20 mouse cellular contexts compared by ENCODE assay signal in genomic region chr8:80825136-80825535, GRCm38 (mm10). TPM values are rescaled to one million over a fixed set of nuclear protein-coding genes. Genes with fewer than 3 reads are reported as not detected.
DNase-seq lines count a peak whose midpoint lies in the region; ATAC-seq lines count a peak whose summit lies in the region.
"Had no signal": no experiment of that assay in that cellular context is flagged by ENCODE, and none has a peak within 500 bp of the region (broad histone marks: within the 10 kb centered on the region; RNA-seq: fewer than 3 reads in every experiment).

No protein-coding gene starts in this region.

- peak; percentile 34; the same call in 1 of the 2 replicates for ATAC-seq in kidney, embryonic 14.5 days (ENCODE audit: low FRiP score, low TSS enrichment)
- peak; percentile 30; the same call in 1 of the 2 replicates for ATAC-seq in midbrain, embryonic 12.5 days (ENCODE audit: low FRiP score, low read depth)
- no peak for ATAC-seq in midbrain, embryonic 13.5 days

- H3K27ac ChIP-seq in heart, embryonic 10.5 days: 0 out of 2 replicates have a peak overlapping the region, but pooled peaks have one; percentile 59
- H3K27ac ChIP-seq in kidney, embryonic 14.5 days (ENCODE audit: low read depth, low read length): no peak overlapping the region
- H3K27ac ChIP-seq in midbrain, embryonic 12.5 days (replicated peaks): no peak overlapping the region
- H3K27ac ChIP-seq in midbrain, embryonic 13.5 days: no peak overlapping the region
- H3K27ac ChIP-seq: hindbrain, embryonic 12.5 days; liver, embryonic 14.5 days; lung, embryonic 15.5 days had no signal

- peaks cover 68% of the 10 kb centered on the region for H3K4me1 ChIP-seq in heart, embryonic 10.5 days
- H3K4me1 ChIP-seq in kidney, embryonic 14.5 days (ENCODE audit: control insufficient read depth, insufficient read depth, low read length): peaks cover 48% of the 10 kb centered on the region
- peaks cover 21% of the 10 kb centered on the region for H3K4me1 ChIP-seq in midbrain, embryonic 12.5 days
- H3K4me1 ChIP-seq in midbrain, embryonic 13.5 days (replicated peaks): peaks cover 16% of the 10 kb centered on the region

- no peaks in the 10 kb centered on the region for H3K27me3 ChIP-seq in heart, embryonic 10.5 days (ENCODE audit: insufficient read depth, poor library complexity, severe bottlenecking)
- no peaks in the 10 kb centered on the region for H3K27me3 ChIP-seq in kidney, embryonic 14.5 days (ENCODE audit: control insufficient read depth, insufficient read depth, low read length)
- no peaks in the 10 kb centered on the region for H3K27me3 ChIP-seq in midbrain, embryonic 12.5 days
- H3K27me3 ChIP-seq in midbrain, embryonic 13.5 days: no peaks in the 10 kb centered on the region
- H3K27me3 ChIP-seq: hindbrain, embryonic 12.5 days; lung, embryonic 15.5 days had no signal

- H3K36me3 ChIP-seq in heart, embryonic 10.5 days: 0 out of 2 replicates have a peak, but pooled peaks cover 2% of the 10 kb centered on the region
- H3K36me3 ChIP-seq in kidney, embryonic 14.5 days (ENCODE audit: control insufficient read depth, insufficient read depth, low read length): no peaks in the 10 kb centered on the region
- H3K36me3 ChIP-seq in midbrain, embryonic 12.5 days: no peaks in the 10 kb centered on the region
- H3K36me3 ChIP-seq in midbrain, embryonic 13.5 days: no peaks in the 10 kb centered on the region
- H3K36me3 ChIP-seq: hindbrain, embryonic 12.5 days; lung, embryonic 15.5 days had no signal

- no peak overlapping the region for H3K4me2 ChIP-seq in kidney, embryonic 14.5 days (replicated peaks; ENCODE audit: low read depth, low read length)
- no peak overlapping the region for H3K4me2 ChIP-seq in midbrain, embryonic 12.5 days (replicated peaks)
- no peak overlapping the region for H3K4me2 ChIP-seq in midbrain, embryonic 13.5 days (replicated peaks)
- H3K4me2 ChIP-seq: hindbrain, embryonic 12.5 days; lung, embryonic 15.5 days had no signal

- peak; percentile 32 to 54 for DNase-seq in cerebellum, postnatal 10 days
- no peak for DNase-seq in cerebellum, adult 18-20 months
- no peak for DNase-seq in heart, embryonic 10.5 days (ENCODE audit: low spot score)
- DNase-seq in heart, adult 9 months (ENCODE audit: low spot score in 2 of 2): no peak
- no peak for DNase-seq in kidney, adult 18-20 months
- DNase-seq: adrenal gland, adult 2 months; cerebellum, adult 8-10 months; gastrocnemius, postnatal 25 days; kidney, adult 11 months; kidney, postnatal 25 days; lung, postnatal 4 days; right cerebral cortex, postnatal 25 days; thymus, postnatal 36 days had no signal

- 72% methylated on average over 4 of the region's 4 CpGs for WGBS in heart, embryonic 10.5 days
- WGBS in kidney, embryonic 14.5 days: 73% methylated on average over 4 of the region's 4 CpGs
- WGBS in midbrain, embryonic 12.5 days: 71% methylated on average over 4 of the region's 4 CpGs
- 70% methylated on average over 4 of the region's 4 CpGs for WGBS in midbrain, embryonic 13.5 days

- H3K9me3 ChIP-seq in heart, embryonic 10.5 days: no peaks in the 10 kb centered on the region
- H3K9me3 ChIP-seq in kidney, embryonic 14.5 days (ENCODE audit: control insufficient read depth, low read length): no peaks in the 10 kb centered on the region
- no peaks in the 10 kb centered on the region for H3K9me3 ChIP-seq in midbrain, embryonic 12.5 days
- H3K9me3 ChIP-seq in midbrain, embryonic 13.5 days: no peaks in the 10 kb centered on the region
- H3K9me3 ChIP-seq: hindbrain, embryonic 12.5 days; lung, embryonic 15.5 days had no signal

- no peak overlapping the region for H3K9ac ChIP-seq in kidney, embryonic 14.5 days (ENCODE audit: low read depth, low read length)
- no peak overlapping the region for H3K9ac ChIP-seq in midbrain, embryonic 12.5 days (replicated peaks)
- H3K9ac ChIP-seq in midbrain, embryonic 13.5 days (replicated peaks): no peak overlapping the region
- H3K9ac ChIP-seq: hindbrain, embryonic 12.5 days; liver, embryonic 14.5 days; lung, embryonic 15.5 days had no signal

- no peak overlapping the region for H3K4me3 ChIP-seq in heart, embryonic 10.5 days
- no peak overlapping the region for H3K4me3 ChIP-seq in kidney, embryonic 14.5 days (ENCODE audit: low read length)
- no peak overlapping the region for H3K4me3 ChIP-seq in midbrain, embryonic 12.5 days
- no peak overlapping the region for H3K4me3 ChIP-seq in midbrain, embryonic 13.5 days (replicated peaks)
- H3K4me3 ChIP-seq: erythroblast, embryonic 14.5 days; hindbrain, embryonic 12.5 days; lung, embryonic 15.5 days had no signal

RNA-seq across cellular contexts. Expression of gene Gab1, which starts 55.2 kb away (rescaled TPM):
- 24.8 and 37.6 TPM in 2 replicates for polyA plus RNA-seq in heart, embryonic 10.5 days (2016; fragmentation: Nextera tagmentation; extraction: Ambion mirVana)
- polyA plus RNA-seq in kidney, embryonic 14.5 days (2014; fragmentation: Nextera tagmentation; extraction: Ambion mirVana): 13.1 and 26.5 TPM in 2 replicates
- polyA plus RNA-seq in midbrain, embryonic 12.5 days (2016; fragmentation: Nextera tagmentation; extraction: Ambion mirVana): 14.5 and 15.1 TPM in 2 replicates
- 6.8 and 8.7 TPM in 2 replicates for polyA plus RNA-seq in midbrain, embryonic 13.5 days (2015; fragmentation: Nextera tagmentation; extraction: Ambion mirVana)

Comparison
In these comparisons a context has a peak if more than half of its experiments do, and no peak if none do; other contexts are left out.
1. DNase-seq: peak in cerebellum, postnatal 10 days (2 of 2); none in cerebellum, adult 18-20 months (0 of 2), heart, embryonic 10.5 days (single experiment), heart, adult 9 months (0 of 2) and kidney, adult 18-20 months (single experiment).